Mouse (Mus musculus) gastrocnemius, postnatal 36 days (tissue): ENCODE measurements around the gene Ostn. TPM values are rescaled to one million over a fixed set of nuclear protein-coding genes. Genes with fewer than 3 reads are reported as not detected.

Source experiments
- DNase-seq, 2 experiments: peaks; one replicate each; pipeline ENCODE4 v3.0.0; 2022
- intact Hi-C: fragments of 180-260 bp; cut with DNase I; formaldehyde crosslinking; loops from one replicate; pipeline ENCODE4 v1.15.1; 2025
- total RNA-seq, 2 experiments: library from RNA; stranded (reverse); gene quantifications; 2 replicates each; pipeline ENCODE4 v1.2.3; 2021

Ostn gene
- total RNA-seq, 2 experiments from 2014 or later: 3.0 to 4.0 TPM

- intact Hi-C loops: loop anchor here (10.0 kb wide), 1 partner anchor 49 kb away; no protein-coding TSS in a partner anchor
- DNase-seq: no peak
Measured at GRCm38 (mm10) chr16:27385649-27386048, 78.4 kb downstream of the Ostn start.

GRCm38 (mm10) chr16:27386850-27387407 lies 79.6 kb downstream of the Ostn start:
- intact Hi-C loops: loop anchor here (10.0 kb wide), 1 partner anchor 48 kb away; no protein-coding TSS in a partner anchor
- no peak for DNase-seq

GRCm38 (mm10) chr16:27387634-27388611 lies 80.6 kb downstream of the Ostn start:
- DNase-seq: no peak
- intact Hi-C loops: loop anchor here (10.0 kb wide), 1 partner anchor 47 kb away; no protein-coding TSS in a partner anchor

- DNase-seq: peak; percentile 74 to 75
- intact Hi-C loops: loop anchor here (10.0 kb wide), 1 partner anchor 46 kb away; no protein-coding TSS in a partner anchor
Measured at GRCm38 (mm10) chr16:27388761-27389451, 81.6 kb downstream of the Ostn start, which contains the start of gene Ccdc50. Ccdc50 (plus strand) TSS chr16:27388869.

GRCm38 (mm10) chr16:27389534-27390282 lies 82.4 kb downstream of the Ostn start:
- intact Hi-C loops: loop anchor here (10.0 kb wide), 1 partner anchor 45 kb away; no protein-coding TSS in a partner anchor

GRCm38 (mm10) chr16:27390306-27390705 lies 83.0 kb downstream of the Ostn start:
- no peak for DNase-seq
- intact Hi-C loops: no loop called here

More at GRCm38 (mm10) chr16:27389534-27390282, 82.4 kb downstream of the Ostn start:
- DNase-seq: no peak

- intact Hi-C loops: no loop called here
- no peak for DNase-seq
Measured at GRCm38 (mm10) chr16:27391845-27392244, 84.6 kb downstream of the Ostn start.

GRCm38 (mm10) chr16:27395251-27396037 lies 88.2 kb downstream of the Ostn start:
- intact Hi-C loops: no loop called here
- DNase-seq: no peak

GRCm38 (mm10) chr16:27396951-27397350 lies 89.7 kb downstream of the Ostn start:
- intact Hi-C loops: no loop called here
- no peak for DNase-seq

GRCm38 (mm10) chr16:27399026-27399718 lies 91.9 kb downstream of the Ostn start:
- intact Hi-C loops: no loop called here
- DNase-seq: no peak

GRCm38 (mm10) chr16:27399719-27400253 lies 92.5 kb downstream of the Ostn start:
- intact Hi-C loops: no loop called here
- DNase-seq: no peak

Other genes starting within 250 kb of the Ostn start
- gene Uts2b, start 62.8 kb downstream of the Ostn start, total RNA-seq: not detected
- gene Ccdc50, start 81.4 kb downstream of the Ostn start, total RNA-seq: 10 to 100 TPM; 61.8 to 70.7 TPM